Mouse (Mus musculus) hindbrain, embryonic 10.5 days (tissue): ENCODE measurements around the gene Fndc7. TPM values are rescaled to one million over a fixed set of nuclear protein-coding genes. Genes with fewer than 3 reads are reported as not detected.

ENCODE experiments used
- polyA plus RNA-seq: library from polyadenylated mRNA; unstranded; fragments of >200 nt; fragmentation: Nextera tagmentation; extraction: Ambion mirVana; gene quantifications from 2 replicates; pipeline ENCODE4 v1.2.1, GENCODE M21; 2016

The Fndc7 gene
- polyA plus RNA-seq, 1 experiment from 2014 or later, result 0.05 TPM

Other genes with a start within 250 kb of the Fndc7 start
- 58.1 and 70.7 TPM in 2 replicates for gene Clcc1, start 236.1 kb downstream of the Fndc7 start, polyA plus RNA-seq
- gene Gpsm2, start 167.7 kb downstream of the Fndc7 start, polyA plus RNA-seq, result 87.7 and 88.5 TPM in 2 replicates
- gene Aknad1, start 150.3 kb downstream of the Fndc7 start, polyA plus RNA-seq, result 0.04 TPM in 1 of 2 replicates, not detected in the other
- gene Stxbp3, start 49.5 kb downstream of the Fndc7 start, polyA plus RNA-seq, result 18.9 and 26.1 TPM in 2 replicates
- 52.6 and 74.6 TPM in 2 replicates for gene Prpf38b, start 21.7 kb upstream of the Fndc7 start, polyA plus RNA-seq
- gene Henmt1, start 49.9 kb upstream of the Fndc7 start, polyA plus RNA-seq, result 0.58 and 0.86 TPM in 2 replicates
- gene Gm9857, start 50.4 kb upstream of the Fndc7 start, polyA plus RNA-seq, result not detected in 2 replicates
- gene Fam102b, start 137.6 kb upstream of the Fndc7 start, polyA plus RNA-seq, result 5.3 TPM in 2 replicates
- not detected in 2 replicates for gene Slc25a54, start 190.5 kb upstream of the Fndc7 start, polyA plus RNA-seq
- 25.9 and 29.7 TPM in 2 replicates for gene Slc25a24, start 233.1 kb upstream of the Fndc7 start, polyA plus RNA-seq